Mouse (Mus musculus) cerebellum, adult (tissue): ENCODE measurements around the gene Ermap.
A peak's percentile ranks its signal among the peaks of the same experiment; 100 is the strongest.

ENCODE experiments used
- ATAC-seq: cut with Nextera tagmentation; 2 replicates; pipeline ENCODE4 v1.9.2; 2017; ENCODE audit warnings: mild to moderate bottlenecking, moderate library complexity, mixed read lengths; ENCODE audit not compliant: insufficient number of reproducible peaks, low FRiP score, low TSS enrichment

The Ermap gene

DNA sequence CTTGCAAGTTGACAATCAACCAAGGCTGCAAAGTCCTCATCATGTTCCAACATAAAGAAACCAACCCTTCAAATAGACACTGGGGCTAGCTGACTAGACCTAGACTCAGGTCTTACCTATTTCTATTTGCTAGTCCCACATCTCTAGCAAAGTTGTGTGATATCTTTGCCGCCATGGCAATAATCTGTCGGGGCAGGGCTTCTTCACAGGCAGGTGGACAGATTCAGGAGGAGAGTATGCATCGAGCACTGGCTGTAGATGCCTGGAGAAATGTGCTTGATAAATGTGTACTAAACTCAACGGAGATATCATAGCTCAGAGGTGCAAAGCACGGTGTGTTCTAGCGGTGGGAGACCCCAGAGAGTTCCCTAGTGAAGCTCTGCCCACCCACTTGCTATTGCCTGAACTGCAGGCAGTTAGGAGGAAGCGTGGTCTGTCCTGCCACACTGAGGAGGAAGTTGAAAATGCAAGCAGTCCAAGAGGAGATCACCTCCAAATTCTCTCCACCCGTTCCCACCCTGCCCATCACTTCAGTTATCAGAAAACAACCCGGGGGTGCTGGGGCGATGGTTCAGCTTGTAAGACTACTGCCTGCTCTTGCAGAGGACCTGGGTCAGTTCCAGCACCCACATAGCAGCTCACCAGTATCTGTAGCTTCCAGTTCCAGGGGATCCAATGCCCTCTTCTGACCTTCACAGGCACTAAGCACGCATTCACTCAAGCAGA lies 1.6 kb downstream of the Ermap start:
- ATAC-seq = no peak

DNA sequence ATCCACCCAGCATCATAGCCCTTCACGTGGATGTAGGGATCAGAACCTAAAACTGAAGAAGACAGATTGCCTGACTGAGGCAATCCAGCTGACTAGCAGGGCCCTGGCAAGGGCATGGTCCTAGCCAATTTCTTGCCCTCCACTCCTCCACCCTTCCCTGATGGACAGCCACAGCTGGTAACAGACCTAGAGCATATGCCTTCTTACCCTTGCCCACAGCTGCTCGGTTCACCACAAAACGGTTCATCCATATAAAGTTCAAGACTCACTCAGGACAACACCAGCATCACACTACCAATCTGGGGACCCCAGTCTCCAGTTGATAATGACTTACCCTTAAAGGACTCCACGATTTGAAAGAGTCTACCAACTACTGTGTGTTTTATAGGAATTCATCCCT lies 4.0 kb downstream of the Ermap start:
- no peak for ATAC-seq

DNA sequence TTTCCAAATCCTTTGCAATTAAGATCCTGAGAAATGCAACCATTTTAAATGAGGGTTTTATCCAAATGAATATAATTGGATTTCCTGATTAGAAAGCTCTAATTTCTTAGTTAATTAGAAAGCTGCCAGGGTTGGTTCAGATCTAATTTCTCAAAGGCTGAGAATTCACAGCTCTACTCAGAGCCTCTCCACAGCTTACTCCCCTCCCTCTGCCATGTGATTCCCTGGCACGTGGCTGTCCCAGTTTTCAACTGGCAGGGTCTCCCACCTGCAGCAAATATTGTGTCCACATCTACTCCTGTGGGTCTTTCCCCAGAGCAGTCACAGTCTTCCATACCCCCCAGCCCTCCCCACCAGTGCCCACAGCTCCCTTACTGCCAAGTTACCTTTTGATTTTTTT lies 6.3 kb downstream of the Ermap start:
- no peak for ATAC-seq

DNA sequence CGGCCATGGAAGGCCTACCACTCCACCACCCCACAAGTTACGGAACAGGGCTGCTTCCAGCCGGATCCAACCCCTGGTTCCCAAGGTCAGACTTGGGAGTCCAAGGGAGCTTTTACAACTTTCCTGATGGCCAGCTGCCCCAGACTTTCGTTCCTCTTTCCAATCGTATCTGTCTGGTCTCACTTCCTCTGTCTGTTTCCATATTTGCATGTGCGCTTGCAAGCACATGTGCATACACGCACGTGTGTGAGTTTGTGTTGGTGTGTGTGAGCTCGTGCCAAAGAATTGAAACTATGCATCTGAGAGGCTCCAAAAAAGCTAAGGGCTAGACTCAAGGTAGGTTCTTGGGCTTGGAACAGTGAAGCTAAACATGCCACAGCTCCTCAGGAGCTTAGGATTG lies 8.4 kb downstream of the Ermap start:
- ATAC-seq = no peak

DNA sequence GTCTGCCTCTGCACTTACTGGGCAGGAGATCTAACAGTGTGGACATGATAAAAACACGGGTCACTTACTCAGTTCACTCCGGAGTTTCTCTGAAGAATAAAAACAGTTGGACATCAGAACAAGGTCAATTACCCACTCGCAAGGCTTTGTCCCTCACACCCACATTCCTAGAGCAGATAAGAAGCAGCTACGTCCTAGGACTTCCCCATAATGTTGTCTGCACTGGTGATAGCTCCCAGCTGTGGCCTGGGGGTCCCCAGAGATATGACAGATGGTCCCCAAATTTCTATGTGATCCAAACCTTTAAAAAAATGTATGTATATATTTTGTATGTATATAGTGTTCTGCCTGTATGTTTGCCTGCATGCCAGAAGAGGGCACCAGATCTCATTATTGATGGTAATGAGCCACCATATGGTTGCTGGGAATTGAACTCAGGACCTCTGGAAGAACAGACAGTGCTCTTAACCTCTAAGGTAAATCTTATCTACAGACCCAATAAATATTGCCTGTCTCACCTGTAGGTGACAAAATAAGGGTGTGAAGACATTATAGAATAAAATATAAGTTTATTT lies 9.6 kb downstream of the Ermap start:
- ATAC-seq = no peak

DNA sequence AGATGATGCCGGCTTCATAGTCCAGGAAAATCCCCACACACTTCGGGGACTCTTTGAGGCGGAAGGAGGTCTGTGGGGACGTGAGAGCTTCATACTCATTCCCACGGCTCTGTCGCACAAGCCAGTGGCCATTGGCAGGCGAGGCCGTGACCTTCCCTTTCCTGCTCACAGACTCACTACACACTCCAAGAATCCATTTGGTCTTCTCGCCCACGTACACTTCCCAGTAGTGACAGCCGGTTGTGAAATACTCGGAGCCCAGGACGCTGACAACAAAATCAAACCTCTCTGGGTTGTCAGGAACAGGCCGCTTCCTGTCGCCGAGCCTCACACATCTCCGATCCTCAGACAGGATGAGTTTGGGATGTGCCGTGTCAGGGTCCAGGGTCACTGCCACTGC lies 11.5 kb downstream of the Ermap start:
- ATAC-seq = no peak

DNA sequence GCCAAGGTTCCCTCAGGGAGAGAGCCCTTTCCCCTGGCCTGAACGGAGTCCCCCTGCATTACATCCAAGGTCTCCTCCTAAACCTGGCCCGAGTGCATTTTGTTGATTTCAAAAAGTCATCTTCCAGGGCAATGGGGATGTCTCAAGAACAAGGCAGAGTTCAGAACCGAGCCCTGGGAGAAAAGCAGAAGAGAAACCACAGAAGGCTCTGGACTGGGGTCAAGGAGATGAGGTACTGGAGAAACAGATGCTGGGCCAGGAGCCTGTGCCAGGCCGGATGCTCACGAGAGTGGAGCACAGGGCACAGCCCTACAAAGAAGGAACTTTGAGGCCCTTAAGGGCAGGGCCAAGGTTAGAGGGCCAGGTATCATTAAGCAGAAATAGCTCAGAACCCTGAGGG lies 12.1 kb downstream of the Ermap start:
- ATAC-seq = no peak

DNA sequence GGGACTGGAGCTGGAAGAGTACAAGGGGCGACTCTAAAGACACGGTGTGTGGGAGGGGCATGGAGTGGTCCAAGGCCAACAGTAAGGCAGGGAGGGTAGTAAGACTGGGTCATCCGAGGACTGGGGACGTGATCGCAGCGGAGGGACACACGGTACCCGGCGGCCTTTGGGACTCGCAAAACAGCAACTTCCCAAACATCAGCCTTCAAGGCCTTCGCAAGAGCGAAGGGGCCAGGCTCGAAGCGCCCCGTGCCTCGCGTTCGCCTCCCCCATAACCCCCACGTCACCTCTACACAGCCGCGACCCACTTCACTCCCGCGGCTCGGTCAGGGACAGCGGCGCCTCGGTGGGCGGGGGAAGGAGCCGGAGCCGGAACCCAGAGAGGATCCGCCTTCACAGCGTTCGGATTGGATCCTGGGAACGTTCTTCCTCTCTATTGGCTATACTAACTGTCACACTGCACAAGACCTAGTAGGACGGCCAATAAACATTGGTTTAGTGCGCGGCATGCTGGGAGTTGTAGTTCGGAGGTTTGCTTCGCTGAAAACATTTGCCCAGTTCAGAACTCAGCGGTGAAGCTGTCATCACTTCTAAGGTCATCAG lies 15.9 kb downstream of the Ermap start, which contains the start of gene Zfp691:
Zfp691 (minus strand) TSS at position 345 of the 603 bp plus-strand sequence.
- peak; percentile 100 for ATAC-seq

DNA sequence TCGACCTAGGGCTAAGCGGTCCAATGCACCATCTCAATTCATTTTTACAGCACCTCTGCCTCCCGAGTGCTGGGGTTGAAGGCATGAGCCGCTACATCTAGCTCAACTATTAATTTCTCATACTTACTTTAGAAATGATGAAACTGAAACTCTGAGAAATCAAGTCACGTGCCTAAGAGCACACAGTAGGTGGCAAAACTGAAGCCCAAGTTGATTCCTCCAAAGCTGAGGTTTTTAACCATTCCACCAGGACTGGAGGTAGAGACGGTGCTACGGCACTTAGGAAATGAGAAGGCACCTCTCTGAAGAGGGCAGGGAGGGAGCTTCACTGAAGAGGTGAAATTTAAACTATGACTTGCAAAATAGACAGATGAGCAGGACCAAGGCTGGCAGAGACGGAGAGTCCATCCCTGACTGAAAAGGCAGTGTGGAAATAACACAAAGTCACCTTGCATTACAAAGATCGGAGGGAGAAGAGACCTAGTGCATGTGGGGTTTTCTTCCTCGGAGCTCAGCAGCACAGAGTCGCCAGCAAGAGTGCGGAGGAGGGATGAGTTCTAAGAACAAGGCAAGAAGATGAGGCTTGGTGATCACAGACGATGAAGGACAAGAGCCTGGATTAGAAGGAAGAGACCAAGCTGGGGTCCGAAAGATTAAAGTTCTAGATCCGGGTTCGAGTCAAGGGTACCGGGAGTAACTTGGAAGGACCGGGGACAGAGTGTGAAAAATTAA lies 16.7 kb downstream of the Ermap start:
- ATAC-seq = no peak

DNA sequence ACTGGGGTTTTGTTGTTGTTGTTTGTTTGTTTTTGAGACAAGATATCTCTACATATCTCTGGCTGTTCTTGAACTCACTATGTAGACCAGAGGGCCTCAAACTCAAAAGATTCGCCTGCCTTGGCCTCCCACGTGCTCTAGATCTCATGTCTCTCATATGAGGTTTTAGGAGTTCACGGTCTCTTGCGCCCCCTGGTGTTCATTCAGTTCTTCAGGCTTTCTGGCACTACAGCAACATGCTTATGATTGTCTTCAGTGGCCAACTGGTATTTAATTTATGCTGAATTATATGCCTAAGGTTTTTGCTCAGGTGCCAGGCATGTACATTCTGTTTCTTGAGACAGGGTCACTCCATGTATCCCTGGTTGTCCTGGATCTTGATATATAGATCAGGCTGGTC lies 22.1 kb downstream of the Ermap start:
- ATAC-seq = no peak

DNA sequence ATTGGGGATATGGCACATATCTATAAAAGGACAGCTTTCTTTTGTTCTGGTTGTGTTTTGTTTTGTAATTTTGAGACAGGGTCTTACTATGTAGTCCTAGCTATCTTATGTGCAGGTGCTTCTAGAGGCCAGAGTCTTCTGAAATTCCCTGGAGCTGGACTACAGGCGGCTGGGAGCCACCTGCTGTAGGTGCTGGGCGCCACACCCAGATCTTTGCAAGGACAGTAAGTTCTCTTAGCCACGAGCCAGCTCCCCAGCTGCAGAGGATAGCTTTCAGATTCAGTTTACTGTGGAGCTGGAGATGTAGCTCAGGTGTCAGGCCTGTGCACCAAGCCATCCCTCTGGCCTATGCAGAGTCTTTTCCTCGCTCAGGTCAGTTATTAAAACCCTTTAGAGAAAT lies 22.7 kb downstream of the Ermap start:
- ATAC-seq = no peak

DNA sequence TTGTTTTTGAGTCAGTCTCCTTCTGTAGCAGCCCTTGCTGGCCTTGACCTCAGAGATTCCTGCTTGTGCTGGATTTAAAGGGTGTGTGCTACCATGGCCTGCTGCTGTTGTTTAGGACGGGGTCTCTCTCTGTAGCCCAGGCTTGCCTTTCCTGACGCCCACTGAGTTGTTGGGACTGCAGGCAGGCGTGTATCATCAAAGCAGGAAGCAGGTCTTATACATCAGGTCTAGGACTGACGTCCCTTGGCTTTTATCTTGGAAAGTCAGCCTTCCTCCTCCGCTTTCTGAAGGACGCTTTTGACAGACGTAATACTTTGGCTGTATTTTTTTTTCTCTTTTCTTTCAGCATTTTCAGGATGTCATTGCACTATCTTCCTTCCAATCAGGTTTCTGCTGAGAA lies 23.9 kb downstream of the Ermap start:
- no peak for ATAC-seq

DNA sequence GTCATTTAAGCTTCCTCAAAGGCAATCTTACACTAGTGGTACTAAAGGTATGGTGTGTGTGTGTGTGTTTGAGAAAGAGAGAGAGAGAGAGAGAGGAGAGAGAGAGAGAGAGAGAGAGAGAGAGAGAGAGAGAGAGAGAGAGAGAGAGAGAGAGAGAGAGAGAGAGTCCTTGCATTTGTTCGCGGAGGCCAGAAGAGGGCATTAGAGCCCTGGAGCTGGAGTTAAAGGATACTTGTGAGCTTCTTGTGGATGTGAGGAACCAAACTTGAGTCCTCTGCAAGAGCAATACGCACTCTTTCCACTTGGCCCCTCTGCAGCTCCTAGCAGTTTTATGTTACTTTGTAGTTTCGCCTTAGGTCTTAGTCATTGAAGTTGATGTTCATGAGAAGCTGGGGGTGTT lies 26.8 kb downstream of the Ermap start:
- ATAC-seq = no peak

DNA sequence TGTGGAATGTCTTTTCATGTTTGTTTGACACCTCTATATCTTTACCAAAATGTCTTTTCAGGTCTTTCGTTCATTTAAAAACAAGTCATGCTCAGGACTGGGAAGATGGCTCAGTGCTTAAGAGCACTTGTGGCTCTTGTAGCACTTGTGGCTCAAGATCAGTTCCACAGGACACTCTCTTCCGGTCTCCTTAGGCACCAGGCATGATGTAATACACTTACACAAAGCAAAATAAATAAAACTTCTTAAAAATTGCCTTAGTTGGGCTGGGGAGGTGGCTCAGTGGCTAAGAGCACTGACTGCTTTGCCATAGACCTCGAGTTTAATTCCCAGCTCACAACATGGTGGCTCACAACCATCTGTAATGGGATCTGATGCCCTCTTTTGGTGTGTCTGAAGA lies 28.5 kb downstream of the Ermap start:
- ATAC-seq = no peak

DNA sequence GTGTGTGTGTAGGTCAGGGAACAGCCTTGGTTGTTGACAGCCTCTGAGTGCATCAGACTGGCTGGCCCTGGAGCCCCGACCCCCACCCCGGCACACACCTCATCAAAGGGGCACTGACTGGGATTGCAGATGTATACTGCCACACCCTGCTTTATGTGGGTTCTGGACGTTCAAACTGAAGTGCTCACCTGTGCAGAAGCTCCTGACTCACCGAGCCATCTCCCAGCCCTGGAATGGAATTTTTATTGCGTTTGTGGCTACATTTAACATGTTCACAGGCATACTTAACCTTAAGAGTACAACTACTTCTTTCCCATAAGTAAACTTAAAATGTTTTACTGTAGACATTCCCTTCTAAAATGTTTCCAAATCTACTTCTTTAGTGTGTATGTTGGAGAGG lies 31.9 kb downstream of the Ermap start:
- ATAC-seq = no peak

DNA sequence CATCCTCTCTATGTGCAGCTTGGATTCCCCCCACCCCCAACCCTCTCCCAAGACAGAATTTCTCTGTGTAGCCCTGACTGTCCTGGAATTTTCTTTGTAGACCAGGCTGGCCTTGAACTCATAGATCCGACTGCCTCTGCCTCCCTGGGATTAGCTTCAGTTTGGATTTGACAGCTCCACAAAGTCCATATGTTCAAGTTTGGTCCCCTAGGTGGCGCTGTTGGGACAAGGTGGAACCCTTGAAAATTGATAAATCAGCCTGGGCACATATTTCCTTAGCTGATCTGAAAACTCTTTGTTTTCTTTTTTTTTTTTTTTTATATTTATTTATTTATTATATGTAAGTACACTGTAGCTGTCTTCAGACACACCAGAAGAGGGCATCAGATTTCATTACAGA lies 32.6 kb downstream of the Ermap start:
- ATAC-seq = no peak

DNA sequence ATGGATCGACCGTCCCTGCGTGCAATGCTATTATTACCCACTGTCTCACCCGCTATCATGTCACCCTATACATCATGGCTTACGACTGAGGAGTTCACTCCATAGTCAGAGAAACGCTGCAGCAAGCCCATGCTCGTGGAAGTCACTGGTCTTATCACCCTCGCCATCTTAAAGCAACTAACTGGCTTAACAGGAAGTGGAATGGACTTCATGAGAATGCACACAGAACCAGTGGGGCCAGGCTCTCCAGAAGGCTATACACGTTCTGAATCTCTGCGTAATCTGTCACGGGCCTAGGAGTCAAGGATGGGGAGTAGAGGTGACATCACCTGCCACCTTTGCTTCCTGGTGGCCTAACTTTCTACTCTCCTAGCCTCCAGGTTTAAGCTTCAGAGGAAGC lies 41.1 kb downstream of the Ermap start:
- no peak for ATAC-seq

DNA sequence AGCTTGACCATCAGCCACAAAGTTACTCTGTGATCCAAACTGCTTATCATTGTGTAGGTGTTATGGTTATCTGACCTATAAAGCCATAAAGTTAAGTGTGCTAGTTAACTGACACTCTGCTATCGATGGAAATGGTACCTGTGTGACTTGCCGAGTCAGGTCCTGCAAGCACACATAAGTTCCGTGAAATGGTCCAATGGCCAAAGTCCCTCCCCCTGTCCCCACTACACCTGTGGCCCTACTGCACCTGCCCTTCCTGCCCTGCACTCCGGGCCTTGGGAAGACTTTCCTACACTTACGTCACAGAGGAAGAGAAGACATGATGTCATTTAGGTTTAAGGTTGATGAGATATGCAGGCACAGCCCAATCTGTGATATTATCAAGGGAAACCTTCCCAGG lies 42.5 kb downstream of the Ermap start:
- no peak for ATAC-seq

DNA sequence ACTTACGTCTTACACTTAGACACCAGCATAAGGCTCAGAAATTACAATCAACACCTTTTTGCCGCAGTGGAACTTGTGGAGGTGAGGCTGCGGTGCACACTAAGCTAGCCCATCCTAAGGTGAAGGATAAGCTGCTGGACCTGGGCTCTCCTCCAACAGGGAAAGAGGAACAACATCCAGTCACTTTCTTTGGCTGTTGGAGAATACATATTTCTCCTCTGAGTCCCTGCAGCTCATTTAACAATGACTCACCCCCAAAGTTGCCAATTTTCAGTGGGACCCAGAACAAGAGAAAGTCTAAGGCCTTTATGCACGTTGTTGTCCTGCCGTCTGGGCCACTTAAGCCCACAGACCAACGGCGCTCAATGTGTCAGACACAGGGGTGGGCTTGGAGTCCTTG lies 43.0 kb downstream of the Ermap start:
- ATAC-seq = no peak

DNA sequence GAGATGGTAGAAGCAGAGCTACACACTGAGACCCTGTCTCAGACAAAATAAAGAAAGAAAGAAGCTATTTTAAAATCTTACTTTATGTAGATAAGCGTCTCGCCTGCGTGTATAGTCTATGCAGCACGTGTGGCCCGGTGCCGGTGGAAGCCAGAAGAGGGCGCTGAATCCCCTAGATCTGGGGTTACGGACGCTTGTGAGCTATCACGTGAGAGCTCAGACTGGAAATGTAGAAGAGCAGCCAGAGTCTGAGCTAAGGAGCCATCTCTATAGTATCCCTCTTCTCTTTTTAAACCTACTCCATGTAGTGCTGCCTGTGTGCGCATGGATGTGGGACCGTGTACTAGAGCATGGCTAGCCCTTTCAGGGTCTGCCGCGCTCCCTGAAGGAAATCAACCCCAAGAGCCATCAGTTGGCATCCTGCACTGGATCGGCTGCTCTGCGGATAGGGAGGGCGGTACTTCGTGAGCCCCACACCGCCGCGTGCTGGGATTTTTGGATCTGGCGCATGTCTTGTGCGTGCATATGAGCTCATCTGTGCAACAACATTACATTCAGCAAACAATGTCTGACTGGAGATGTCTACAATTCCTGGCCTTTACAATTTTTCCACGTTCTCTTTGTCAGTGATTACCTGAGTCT lies 47.5 kb downstream of the Ermap start:
- ATAC-seq = 0 out of 2 replicates have a peak, but pooled peaks have one; percentile 8

DNA sequence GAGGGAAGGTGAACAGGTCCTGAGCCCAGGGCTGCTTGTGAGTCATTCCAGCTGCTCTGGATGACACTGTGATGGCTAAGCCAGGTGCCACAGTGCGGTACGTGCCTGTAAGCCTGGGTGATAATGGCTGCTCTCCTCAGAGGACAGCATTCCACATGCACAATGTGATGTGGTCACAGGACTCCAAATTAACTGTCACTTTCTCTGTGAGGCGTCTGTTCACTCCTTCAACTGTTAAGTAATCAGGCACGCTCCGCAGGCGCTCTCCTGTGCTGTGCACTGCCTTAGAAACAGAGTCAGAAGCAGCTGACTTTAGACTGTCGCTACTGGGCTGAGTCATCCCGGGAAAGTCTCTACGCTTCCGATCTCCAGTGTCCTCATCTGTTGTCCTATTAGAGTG lies 48.6 kb downstream of the Ermap start:
- no peak for ATAC-seq
